Mouse (Mus musculus) neural tube, embryonic 13.5 days (tissue): ENCODE data around the gene Krtap1-3. TPM values are rescaled to one million over a fixed set of nuclear protein-coding genes. Genes with fewer than 3 reads are reported as not detected.
"Not testable (repeated sequence)": the region's sequence is repeated elsewhere in the genome, so short reads cannot be mapped to it uniquely, and the experiment has no call there.

Source experiments
- ATAC-seq: fragments of 200-750 bp; cut with Nextera tagmentation; 2 replicates; pipeline ENCODE4 v1.8.0; 2017; ENCODE audit warnings: low read depth, mild to moderate bottlenecking, moderate TSS enrichment, moderate library complexity
- H3K27ac ChIP-seq: fragments of 300-500 bp; sonication (generic); replicated peaks from 2 replicates; pipeline ENCODE4 v1.5.1; 2015; ENCODE audit warnings: moderate library complexity, mild to moderate bottlenecking, inconsistent platforms
- H3K27me3 ChIP-seq: fragments of 300-500 bp; sonication (generic); 2 replicates; pipeline ENCODE4 v1.6.1; 2015; ENCODE audit warnings: mild to moderate bottlenecking, inconsistent platforms
- H3K36me3 ChIP-seq: fragments of 300-500 bp; sonication (generic); 2 replicates; pipeline ENCODE4 v1.6.1; 2015; ENCODE audit warnings: mild to moderate bottlenecking, inconsistent platforms
- H3K4me1 ChIP-seq: fragments of 300-500 bp; sonication (generic); replicated peaks from 2 replicates; pipeline ENCODE4 v1.6.1; 2015; ENCODE audit warnings: inconsistent platforms
- H3K4me2 ChIP-seq: fragments of 300-500 bp; sonication (generic); 2 replicates; pipeline ENCODE4 v1.6.1; 2015; ENCODE audit warnings: inconsistent platforms, mild to moderate bottlenecking, moderate library complexity
- H3K4me3 ChIP-seq: fragments of 300-500 bp; sonication (generic); 2 replicates; pipeline ENCODE4 v1.5.1; 2015; ENCODE audit warnings: mild to moderate bottlenecking, inconsistent platforms
- H3K9ac ChIP-seq: fragments of 300-500 bp; sonication (generic); 2 replicates; pipeline ENCODE4 v1.6.1; 2015; ENCODE audit warnings: moderate library complexity, mild to moderate bottlenecking, inconsistent platforms
- H3K9me3 ChIP-seq: fragments of 300-500 bp; sonication (generic); 2 replicates; pipeline ENCODE4 v1.6.1; 2016; ENCODE audit warnings: inconsistent platforms
- WGBS: fragments of 180-500 bp; shearing (Covaris S2); methylation state at CpG from one replicate; pipeline ENCODE4 v1.1.7; 2015; 5-methylcytosine and 5-hydroxymethylcytosine counted together
- polyA plus RNA-seq: library from polyadenylated mRNA; unstranded; fragments of >200 nt; fragmentation: Nextera tagmentation; extraction: Ambion mirVana; gene quantifications from 2 replicates; pipeline ENCODE4 v1.2.1, GENCODE M21; 2015

Gene Krtap1-3
- not detected in 2 replicates for polyA plus RNA-seq

- no peak within 1 kb of the TSS for H3K9ac ChIP-seq
- H3K27me3 ChIP-seq: no peaks in the 10 kb centered on the region
- H3K9me3 ChIP-seq: no peaks in the 10 kb centered on the region
- no peaks in the 10 kb centered on the region for H3K36me3 ChIP-seq
- H3K4me3 ChIP-seq: no peak within 1 kb of the TSS
- H3K4me1 ChIP-seq: no peaks in the 10 kb centered on the region
- H3K4me2 ChIP-seq: no peak within 1 kb of the TSS
- no peak within 1 kb of the TSS for H3K27ac ChIP-seq
- WGBS: 91% methylated on average over 6 of the region's 6 CpGs
- ATAC-seq: no peak
Measured at GRCm38 (mm10) chr11:99590981-99591380, at the start of gene Krtap1-3. Gene Krtap1-3, minus strand, starts transcription at chr11:99591339.

GRCm38 (mm10) chr11:99640926-99641325, 49.8 kb upstream of the Krtap1-3 start:
- Histone ChIP-seq H3K4me3 (no peak overlapping the region), H3K4me1 (no peaks in the 10 kb centered on the region), H3K27ac (no peak overlapping the region), H3K27me3 (no peaks in the 10 kb centered on the region), H3K9me3 (no peaks in the 10 kb centered on the region), H3K9ac (no peak overlapping the region), H3K4me2 (no peak overlapping the region), H3K36me3 (no peaks in the 10 kb centered on the region)
- 42% methylated on average over 1 of the region's 1 CpGs for WGBS
- no peak for ATAC-seq

DNA sequence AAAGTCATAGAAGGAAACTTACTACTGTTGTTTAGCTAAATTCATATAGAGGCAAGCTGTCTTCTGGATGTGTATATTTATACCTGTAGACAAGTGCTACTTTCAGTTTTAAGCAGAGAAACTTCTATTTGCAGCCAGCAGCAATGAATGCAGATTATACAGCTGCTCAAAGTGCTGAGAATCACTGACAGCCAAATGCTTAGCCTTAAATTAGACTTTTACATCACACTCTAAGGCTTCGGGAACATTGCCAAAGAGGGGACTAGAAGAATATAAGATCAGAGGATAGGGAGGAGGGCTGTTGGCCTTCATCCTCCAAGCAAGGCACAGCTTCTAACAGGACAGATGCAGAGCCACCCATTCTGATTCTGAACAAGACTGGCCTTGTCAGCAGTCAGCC, 45.9 kb upstream of the Krtap1-3 start:
- no peak overlapping the region for H3K4me3 ChIP-seq
- no peaks in the 10 kb centered on the region for H3K4me1 ChIP-seq
- H3K27ac ChIP-seq: no peak overlapping the region
- H3K27me3 ChIP-seq: no peaks in the 10 kb centered on the region
- no peaks in the 10 kb centered on the region for H3K9me3 ChIP-seq
- no peaks in the 10 kb centered on the region for H3K36me3 ChIP-seq
- no peak overlapping the region for H3K9ac ChIP-seq
- 77% methylated on average over 1 of the region's 1 CpGs for WGBS
- ATAC-seq: no peak
- H3K4me2 ChIP-seq: no peak overlapping the region

GRCm38 (mm10) chr11:99634653-99635134, 43.6 kb upstream of the Krtap1-3 start, which contains the start of gene Krtap4-2:
Gene Krtap4-2, minus strand, starts transcription at chr11:99635084.
- Histone ChIP-seq H3K4me1 (no peaks in the 10 kb centered on the region), H3K27me3 (no peaks in the 10 kb centered on the region), H3K4me2 (no peak within 1 kb of the TSS), H3K9me3 (no peaks in the 10 kb centered on the region), H3K27ac (no peak within 1 kb of the TSS), H3K4me3 (no peak within 1 kb of the TSS), H3K36me3 (no peaks in the 10 kb centered on the region), H3K9ac (no peak within 1 kb of the TSS)
- WGBS: 43% methylated on average over 8 of the region's 8 CpGs
- ATAC-seq: no peak

DNA sequence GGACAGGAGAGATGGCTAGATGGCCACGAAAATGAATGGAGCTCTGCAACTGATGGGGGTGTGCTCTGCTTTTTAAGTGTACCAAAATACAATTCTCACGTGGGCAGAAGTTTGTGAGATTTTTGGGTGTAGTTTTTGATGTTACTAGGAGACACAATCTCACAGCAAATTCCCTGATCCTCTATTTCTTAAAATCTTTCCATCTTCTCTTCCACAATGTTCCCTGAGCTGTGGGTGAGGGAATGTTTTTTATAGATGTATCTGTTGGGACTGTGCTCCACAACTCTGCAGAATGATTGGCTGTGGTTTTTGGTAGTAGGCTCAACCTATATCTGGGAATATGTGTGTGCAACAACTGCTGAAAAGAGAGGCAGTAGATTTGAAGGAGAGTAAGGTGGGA, 42.2 kb upstream of the Krtap1-3 start:
- no peak for ATAC-seq
- Histone ChIP-seq H3K9ac (no peak overlapping the region), H3K27me3 (no peaks in the 10 kb centered on the region), H3K27ac (no peak overlapping the region), H3K4me1 (no peaks in the 10 kb centered on the region), H3K4me2 (no peak overlapping the region), H3K9me3 (no peaks in the 10 kb centered on the region), H3K36me3 (no peaks in the 10 kb centered on the region), H3K4me3 (no peak overlapping the region)
- 79% methylated on average over 2 of the region's 2 CpGs for WGBS

DNA sequence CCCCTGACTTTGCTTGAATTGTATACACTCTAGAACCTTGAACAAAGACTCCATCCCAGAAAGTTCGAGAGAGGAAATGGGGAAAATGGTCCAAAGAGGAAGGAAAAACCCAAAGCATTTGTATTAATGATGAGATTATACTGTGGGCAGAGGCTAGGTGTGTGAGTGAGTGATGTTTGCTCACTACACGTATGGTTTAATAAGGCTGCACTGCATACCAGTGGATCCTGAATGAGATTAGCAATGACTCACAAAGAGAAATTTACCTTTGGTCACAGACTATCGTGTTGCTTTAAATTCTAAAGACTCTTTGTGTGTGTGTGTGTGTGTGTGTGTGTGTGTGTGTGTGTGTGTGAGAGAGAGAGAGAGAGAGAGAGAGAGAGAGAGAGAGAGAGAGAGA, 39.8 kb upstream of the Krtap1-3 start:
- no peak overlapping the region for H3K27ac ChIP-seq
- no peak overlapping the region for H3K4me2 ChIP-seq
- H3K9me3 ChIP-seq: no peaks in the 10 kb centered on the region
- no peak overlapping the region for H3K4me3 ChIP-seq
- H3K36me3 ChIP-seq: no peaks in the 10 kb centered on the region
- no peak overlapping the region for H3K9ac ChIP-seq
- ATAC-seq: no peak
- H3K4me1 ChIP-seq: no peaks in the 10 kb centered on the region
- 82% methylated on average over 3 of the region's 3 CpGs for WGBS
- H3K27me3 ChIP-seq: no peaks in the 10 kb centered on the region

- Histone ChIP-seq H3K36me3 (no peaks in the 10 kb centered on the region), H3K4me1 (no peaks in the 10 kb centered on the region), H3K4me2 (no peak within 1 kb of the TSS), H3K9ac (no peak within 1 kb of the TSS), H3K4me3 (no peak within 1 kb of the TSS), H3K9me3 (no peaks in the 10 kb centered on the region), H3K27ac (no peak within 1 kb of the TSS), H3K27me3 (no peaks in the 10 kb centered on the region)
- 86% methylated on average over 4 of the region's 4 CpGs for WGBS
- ATAC-seq: no peak
Measured at GRCm38 (mm10) chr11:99628138-99628537, 37.0 kb upstream of the Krtap1-3 start, which contains the start of gene Krtap4-1. Gene Krtap4-1, minus strand, starts transcription at chr11:99628238.

GRCm38 (mm10) chr11:99620335-99620734, 29.2 kb upstream of the Krtap1-3 start, which contains the start of gene Gm11562:
Gene Gm11562, minus strand, starts transcription at chr11:99620435.
- H3K4me2 ChIP-seq: no peak within 1 kb of the TSS
- no peak for ATAC-seq
- 91% methylated on average over 2 of the region's 2 CpGs for WGBS

GRCm38 (mm10) chr11:99614796-99615363, 23.7 kb upstream of the Krtap1-3 start, which contains the start of gene Krtap2-4:
Gene Krtap2-4, minus strand, starts transcription at chr11:99614846.
- WGBS: 62% methylated on average over 3 of the region's 3 CpGs
- Histone ChIP-seq H3K36me3 (no peaks in the 10 kb centered on the region), H3K9me3 (no peaks in the 10 kb centered on the region), H3K27ac (no peak within 1 kb of the TSS), H3K27me3 (no peaks in the 10 kb centered on the region), H3K4me1 (no peaks in the 10 kb centered on the region), H3K4me2 (no peak within 1 kb of the TSS), H3K9ac (no peak within 1 kb of the TSS), H3K4me3 (no peak within 1 kb of the TSS)
- no peak for ATAC-seq

More at GRCm38 (mm10) chr11:99620335-99620734, 29.2 kb upstream of the Krtap1-3 start, which contains the start of gene Gm11562:
- Histone ChIP-seq H3K4me3 (no peak within 1 kb of the TSS), H3K36me3 (no peaks in the 10 kb centered on the region), H3K9ac (no peak within 1 kb of the TSS), H3K4me1 (no peaks in the 10 kb centered on the region), H3K9me3 (no peaks in the 10 kb centered on the region), H3K27ac (no peak within 1 kb of the TSS), H3K27me3 (no peaks in the 10 kb centered on the region)

DNA sequence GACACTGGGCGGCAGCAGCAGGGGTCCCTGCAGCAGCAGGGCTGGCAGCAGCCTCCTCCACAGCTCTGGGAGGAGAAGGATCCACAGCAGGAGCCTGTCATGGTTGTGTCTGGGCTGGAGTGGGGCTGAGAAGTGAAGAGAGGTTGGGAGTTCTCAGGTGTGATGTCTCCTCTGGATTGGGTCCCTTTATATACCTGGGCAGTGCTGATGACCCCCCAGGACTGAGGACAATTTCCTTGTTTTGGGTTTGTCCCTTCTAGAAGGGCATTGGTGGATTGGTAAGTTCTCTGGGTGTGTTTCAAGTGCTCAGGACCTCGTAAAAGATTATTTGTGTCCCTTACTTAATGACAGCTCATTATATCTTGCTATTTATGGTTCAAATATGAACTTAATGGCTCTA, 18.9 kb upstream of the Krtap1-3 start, which contains the start of gene Gm11937:
Gene Gm11937, minus strand, starts transcription at position 101 of the 400 bp plus-strand sequence.
- not testable (repeated sequence) for H3K4me1 ChIP-seq, H3K4me2 ChIP-seq, H3K27me3 ChIP-seq, H3K27ac ChIP-seq, H3K9me3 ChIP-seq, ATAC-seq, H3K9ac ChIP-seq, H3K36me3 ChIP-seq, H3K4me3 ChIP-seq
- WGBS: 50% methylated on average over 1 of the region's 2 CpGs

- Histone ChIP-seq H3K36me3 (no peaks in the 10 kb centered on the region), H3K4me2 (no peak overlapping the region), H3K9ac (no peak overlapping the region), H3K4me3 (no peak overlapping the region), H3K27me3 (no peaks in the 10 kb centered on the region), H3K4me1 (no peaks in the 10 kb centered on the region), H3K27ac (no peak overlapping the region), H3K9me3 (no peaks in the 10 kb centered on the region)
- WGBS: 64% methylated on average over 1 of the region's 1 CpGs
- ATAC-seq: no peak
Measured at GRCm38 (mm10) chr11:99609126-99609525, 18.0 kb upstream of the Krtap1-3 start.

DNA sequence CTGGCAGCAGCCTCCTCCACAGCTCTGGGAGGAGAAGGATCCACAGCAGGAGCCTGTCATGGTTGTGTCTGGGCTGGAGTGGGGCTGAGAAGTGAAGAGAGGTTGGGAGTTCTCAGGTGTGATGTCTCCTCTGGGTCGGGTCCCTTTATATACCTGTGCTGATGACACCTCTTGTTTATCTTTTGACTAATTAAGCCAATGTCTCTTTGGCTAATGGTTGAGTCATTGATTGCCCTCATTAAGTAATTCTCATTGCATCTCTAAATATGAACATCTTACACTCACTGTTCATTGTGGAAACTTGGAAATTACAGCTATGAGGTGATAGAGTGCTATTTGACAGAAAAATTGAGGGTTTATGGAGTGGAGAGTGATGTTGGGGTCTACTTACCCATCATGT, 12.1 kb upstream of the Krtap1-3 start, which contains the start of gene Gm11938:
Gene Gm11938, minus strand, starts transcription at position 101 of the 400 bp plus-strand sequence.
- H3K36me3 ChIP-seq, H3K4me2 ChIP-seq, H3K4me3 ChIP-seq, H3K27me3 ChIP-seq, H3K9me3 ChIP-seq, H3K4me1 ChIP-seq, ATAC-seq, H3K27ac ChIP-seq, H3K9ac ChIP-seq: not testable (repeated sequence)
- WGBS: 53% methylated on average over 1 of the region's 1 CpGs

DNA sequence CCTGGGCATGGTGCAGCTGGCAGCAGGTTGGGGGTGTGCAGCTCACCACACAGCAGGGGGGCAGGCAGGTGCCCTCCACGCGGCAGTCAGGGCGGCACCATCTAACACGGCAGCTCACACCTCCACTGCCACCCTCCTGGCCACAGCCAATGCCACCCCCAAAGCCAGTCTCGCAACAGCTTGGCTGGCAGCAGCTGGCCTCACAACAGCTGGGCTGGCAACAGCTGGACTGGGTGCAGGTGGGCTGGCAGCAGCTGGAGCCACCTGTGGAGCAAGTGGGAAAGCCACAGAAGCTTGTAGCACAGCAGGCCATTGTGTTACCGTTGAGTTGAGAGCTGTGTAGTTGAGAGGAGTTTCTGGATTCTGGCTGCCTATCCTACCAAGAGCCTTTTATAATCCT, 6.6 kb upstream of the Krtap1-3 start, which contains the start of gene Krtap9-3:
Gene Krtap9-3, minus strand, starts transcription at position 364 of the 400 bp plus-strand sequence.
- not testable (repeated sequence) for H3K9ac ChIP-seq, H3K4me1 ChIP-seq, H3K36me3 ChIP-seq, H3K27ac ChIP-seq, H3K4me2 ChIP-seq, H3K4me3 ChIP-seq, H3K9me3 ChIP-seq, ATAC-seq, H3K27me3 ChIP-seq
- 81% methylated on average over 6 of the region's 6 CpGs for WGBS
